Mouse (Mus musculus) liver, embryonic 13.5 days (tissue): ENCODE data around the gene Zfp946. TPM values are rescaled to one million over a fixed set of nuclear protein-coding genes. Genes with fewer than 3 reads are reported as not detected.

Source experiments
- ATAC-seq: fragments of 200-750 bp; cut with Nextera tagmentation; 2 replicates; pipeline ENCODE4 v1.8.0; 2017; ENCODE audit warnings: low read depth, mild to moderate bottlenecking, moderate number of reproducible peaks, moderate library complexity
- DNase-seq: peaks from one replicate; pipeline ENCODE4 v3.0.0; 2022
- H3K27ac ChIP-seq: fragments of 300-500 bp; sonication (generic); 2 replicates; pipeline ENCODE4 v1.5.1; 2015; ENCODE audit warnings: moderate library complexity, mild to moderate bottlenecking, inconsistent platforms
- H3K27me3 ChIP-seq: fragments of 300-500 bp; sonication (generic); 2 replicates; pipeline ENCODE4 v1.6.1; 2015; ENCODE audit warnings: mild to moderate bottlenecking, inconsistent platforms
- H3K36me3 ChIP-seq: fragments of 300-500 bp; sonication (generic); 2 replicates; pipeline ENCODE4 v1.6.1; 2015; ENCODE audit warnings: mild to moderate bottlenecking, inconsistent platforms
- H3K4me1 ChIP-seq: fragments of 300-500 bp; sonication (generic); replicated peaks from 2 replicates; pipeline ENCODE4 v1.6.1; 2015; ENCODE audit warnings: inconsistent platforms
- H3K4me2 ChIP-seq: fragments of 300-500 bp; sonication (generic); 2 replicates; pipeline ENCODE4 v1.6.1; 2015; ENCODE audit warnings: inconsistent platforms, mild to moderate bottlenecking, moderate library complexity
- H3K4me3 ChIP-seq: fragments of 300-500 bp; sonication (generic); replicated peaks from 2 replicates; pipeline ENCODE4 v1.5.1; 2015; ENCODE audit warnings: mild to moderate bottlenecking, inconsistent platforms
- H3K9ac ChIP-seq: fragments of 300-500 bp; sonication (generic); 2 replicates; pipeline ENCODE4 v1.6.1; 2015; ENCODE audit warnings: mild to moderate bottlenecking, inconsistent platforms
- H3K9me3 ChIP-seq: fragments of 300-500 bp; sonication (generic); replicated peaks from 2 replicates; pipeline ENCODE4 v1.6.1; 2016; ENCODE audit warnings: inconsistent platforms
- WGBS: fragments of 180-500 bp; shearing (Covaris S2); methylation state at CpG from one replicate; pipeline ENCODE4 v1.1.7; 2015; ENCODE audit not compliant: insufficient replicate concordance; 5-methylcytosine and 5-hydroxymethylcytosine counted together
- polyA plus RNA-seq: library from polyadenylated mRNA; unstranded; fragments of >200 nt; fragmentation: Nextera tagmentation; extraction: Ambion mirVana; gene quantifications from 2 replicates; pipeline ENCODE4 v1.2.1, GENCODE M21; 2015

Gene Zfp946
- polyA plus RNA-seq, result 3.1 and 3.9 TPM in 2 replicates

- H3K9ac ChIP-seq, result peak within 1 kb of the TSS; percentile 70
- H3K4me3 ChIP-seq, result peak within 1 kb of the TSS; percentile 68
- H3K4me2 ChIP-seq, result peak within 1 kb of the TSS; percentile 71
- peaks cover 6% of the 10 kb centered on the region for H3K4me1 ChIP-seq
- no peaks in the 10 kb centered on the region for H3K36me3 ChIP-seq
- peak; percentile 72 for DNase-seq
- H3K27ac ChIP-seq, result peak within 1 kb of the TSS; percentile 50; the same call in 1 of the 2 replicates
- H3K9me3 ChIP-seq, result no peaks in the 10 kb centered on the region
- peak; percentile 96 for ATAC-seq
- under 1% methylated on average over 29 of the region's 29 CpGs for WGBS
- H3K27me3 ChIP-seq, result no peaks in the 10 kb centered on the region; the same call in 1 of the 2 replicates
These were observed at the start of gene Zfp946 for GRCm38 (mm10) chr17:22423952-22424617. Gene Zfp946 (plus strand): TSS chr17:22424222.

GRCm38 (mm10) chr17:22410756-22411155, 13.3 kb upstream of the Zfp946 start:
- H3K9me3 ChIP-seq, result no peaks in the 10 kb centered on the region
- ATAC-seq (no peak), DNase-seq (no peak)
- H3K27me3 ChIP-seq, result no peaks in the 10 kb centered on the region
- H3K27ac ChIP-seq, result no peak overlapping the region
- H3K9ac ChIP-seq, result no peak overlapping the region
- no peaks in the 10 kb centered on the region for H3K4me1 ChIP-seq
- no peak overlapping the region for H3K4me3 ChIP-seq
- H3K36me3 ChIP-seq, result no peaks in the 10 kb centered on the region
- no peak overlapping the region for H3K4me2 ChIP-seq
- WGBS, result 36% methylated on average over 2 of the region's 2 CpGs

- H3K36me3 ChIP-seq, result no peaks in the 10 kb centered on the region
- no peak overlapping the region for H3K27ac ChIP-seq
- no peak overlapping the region for H3K4me2 ChIP-seq
- no peaks in the 10 kb centered on the region for H3K4me1 ChIP-seq
- under 1% methylated on average over 3 of the region's 3 CpGs for WGBS
- H3K9me3 ChIP-seq, result no peaks in the 10 kb centered on the region
- H3K4me3 ChIP-seq, result no peak overlapping the region
- ATAC-seq (no peak), DNase-seq (peak; percentile 5)
- no peaks in the 10 kb centered on the region; the same call in 1 of the 2 replicates for H3K27me3 ChIP-seq
- H3K9ac ChIP-seq, result no peak overlapping the region
These were observed 6.5 kb upstream of the Zfp946 start for GRCm38 (mm10) chr17:22417510-22417909.

- no peak for ATAC-seq
- Histone ChIP-seq H3K9me3 (no peaks in the 10 kb centered on the region), H3K4me3 (peak overlapping the region; percentile 68), H3K27me3 (no peaks in the 10 kb centered on the region; the same call in 1 of the 2 replicates), H3K36me3 (no peaks in the 10 kb centered on the region), H3K4me1 (peaks cover 6% of the 10 kb centered on the region), H3K9ac (peak overlapping the region; percentile 8; the same call in 1 of the 2 replicates), H3K4me2 (peak overlapping the region; percentile 71), H3K27ac (no peak overlapping the region)
- WGBS, result 13% methylated on average over 12 of the region's 12 CpGs
- DNase-seq, result no peak
These were observed 773 bp downstream of the Zfp946 start for GRCm38 (mm10) chr17:22424636-22425354.

DNA sequence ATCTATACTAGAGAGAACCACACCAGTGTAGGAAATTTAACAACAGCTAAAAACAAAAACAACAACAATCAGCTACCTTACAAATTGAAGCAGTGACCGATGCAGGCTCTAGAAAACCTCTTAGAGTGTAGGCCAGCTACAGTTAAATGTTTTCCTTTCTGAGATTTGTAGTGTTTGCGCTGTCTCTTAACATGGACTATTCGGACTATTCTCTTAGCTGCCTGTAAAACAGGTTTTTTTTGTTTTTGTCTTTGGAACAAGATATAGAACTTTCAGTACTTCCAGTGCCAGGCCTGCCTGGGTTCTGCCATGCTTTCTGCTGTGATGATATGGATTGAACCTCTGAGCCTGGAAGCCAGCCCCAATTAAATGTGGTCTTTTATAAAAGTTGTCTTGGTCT, 23.7 kb downstream of the Zfp946 start:
- WGBS, result 79% methylated on average over 3 of the region's 3 CpGs
- ATAC-seq, result no peak
- H3K4me1 ChIP-seq, result no peaks in the 10 kb centered on the region
- no peak overlapping the region for H3K9ac ChIP-seq
- H3K9me3 ChIP-seq, result no peaks in the 10 kb centered on the region
- H3K27me3 ChIP-seq, result no peaks in the 10 kb centered on the region
- no peak overlapping the region for H3K4me2 ChIP-seq
- no peak overlapping the region for H3K27ac ChIP-seq
- no peak for DNase-seq
- no peak overlapping the region for H3K4me3 ChIP-seq
- H3K36me3 ChIP-seq, result no peaks in the 10 kb centered on the region

GRCm38 (mm10) chr17:22497120-22497519, 73.1 kb downstream of the Zfp946 start:
- Histone ChIP-seq H3K4me3 (no peak overlapping the region), H3K36me3 (no peaks in the 10 kb centered on the region), H3K27me3 (no peaks in the 10 kb centered on the region), H3K9ac (no peak overlapping the region), H3K27ac (no peak overlapping the region), H3K4me1 (no peaks in the 10 kb centered on the region), H3K4me2 (no peak overlapping the region), H3K9me3 (no peaks in the 10 kb centered on the region; the same call in 1 of the 2 replicates)
- WGBS, result 46% methylated on average over 4 of the region's 4 CpGs
- DNase-seq, result no peak
- ATAC-seq, result no peak

Other genes with a start within 250 kb of the Zfp946 start
- gene Zfp994, start 198.6 kb upstream of the Zfp946 start, polyA plus RNA-seq, result 1.1 and 1.7 TPM in 2 replicates
- 4.1 and 5.5 TPM in 2 replicates for gene CT030661.1, start 109.4 kb upstream of the Zfp946 start, polyA plus RNA-seq
- 6.3 and 8.0 TPM in 2 replicates for gene Zfp944, start 62.8 kb upstream of the Zfp946 start, polyA plus RNA-seq
- 4.1 and 5.7 TPM in 2 replicates for gene Zfp758, start 62.8 kb upstream of the Zfp946 start, polyA plus RNA-seq
- gene Vmn2r111, start 149.3 kb downstream of the Zfp946 start, polyA plus RNA-seq, result not detected in 2 replicates
- not detected in 2 replicates for gene Vmn2r112, start 176.7 kb downstream of the Zfp946 start, polyA plus RNA-seq